Mouse (Mus musculus): ENCODE measurements at regions not wholly inside any gene's neighbourhood (a gene's known extent, or its start where the extent isn't known, plus 50 kb on each side); places are given as distances from the start of the nearest gene placed in this dataset.

DNA sequence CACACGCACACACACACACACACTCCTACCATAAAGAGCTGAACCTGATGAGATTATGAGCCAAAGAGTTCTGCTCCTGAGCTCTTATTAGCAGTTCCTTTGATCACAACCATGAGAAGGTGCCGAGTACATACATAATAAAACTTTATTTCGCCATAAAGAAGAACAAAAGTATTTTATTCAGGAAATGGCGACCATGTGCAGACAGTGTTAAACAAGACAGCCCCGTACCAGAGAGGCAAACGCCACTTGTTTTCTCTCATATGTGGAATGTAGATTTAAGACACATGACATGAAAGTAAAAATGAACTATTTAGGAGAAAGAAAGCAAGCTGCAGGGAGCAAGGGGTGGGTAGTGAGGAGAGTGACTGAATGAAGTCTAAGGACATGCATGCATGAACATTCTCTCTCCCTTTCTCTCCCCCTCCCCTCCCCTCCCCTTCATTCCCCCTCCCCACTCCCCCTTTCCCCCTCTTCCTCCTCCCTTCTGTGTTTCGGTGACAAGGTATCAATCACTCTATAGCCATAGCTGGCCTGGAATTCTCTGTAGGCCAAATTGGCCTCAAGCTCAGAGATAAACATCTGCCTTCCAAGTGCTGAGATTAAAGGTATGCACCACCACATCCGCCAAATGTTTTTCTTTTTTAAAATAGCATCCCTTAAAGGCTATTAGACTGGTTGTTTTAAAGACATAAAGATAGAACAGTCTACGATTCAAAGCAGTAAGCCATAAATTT, 266.0 kb upstream of the Map3k7 start:
- no peak for DNase-seq (ENCODE audit: low read depth, low spot score)

DNA sequence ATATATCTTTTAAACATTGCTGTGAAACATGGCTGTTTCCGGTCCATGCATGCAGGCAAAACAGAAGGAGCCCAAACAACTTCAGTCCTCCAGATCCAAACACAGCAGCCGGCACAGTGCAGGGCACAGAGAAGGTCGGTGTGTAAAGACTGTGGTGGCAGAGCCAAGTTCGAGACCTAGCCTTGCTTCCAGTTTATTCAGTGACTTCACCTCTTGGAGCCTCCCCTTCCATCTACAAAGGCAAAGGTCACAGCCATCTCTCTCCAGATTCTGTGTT, 265.5 kb upstream of the Map3k7 start:
- no peak for DNase-seq (ENCODE audit: low read depth, low spot score)

DNA sequence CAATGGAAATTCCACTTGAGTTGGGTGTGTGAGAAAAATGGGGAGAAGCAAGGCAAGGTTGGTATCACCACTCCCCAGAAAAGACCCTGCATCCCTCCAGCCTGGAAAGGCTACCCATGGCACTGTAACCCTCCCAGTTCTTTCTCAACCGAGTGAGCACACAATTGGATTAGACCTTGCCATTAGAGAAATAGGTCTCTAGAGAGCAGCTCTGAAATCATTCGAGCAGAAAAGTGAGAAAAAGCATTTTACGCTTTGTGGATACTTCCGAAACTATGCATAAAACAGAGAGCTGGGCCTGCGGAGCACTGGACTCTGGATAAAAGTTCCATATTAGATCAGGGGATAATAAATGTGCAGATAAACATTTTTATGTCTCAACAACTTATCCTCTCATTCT, 264.6 kb upstream of the Map3k7 start:
- DNase-seq (ENCODE audit: low read depth, low spot score): no peak

DNA sequence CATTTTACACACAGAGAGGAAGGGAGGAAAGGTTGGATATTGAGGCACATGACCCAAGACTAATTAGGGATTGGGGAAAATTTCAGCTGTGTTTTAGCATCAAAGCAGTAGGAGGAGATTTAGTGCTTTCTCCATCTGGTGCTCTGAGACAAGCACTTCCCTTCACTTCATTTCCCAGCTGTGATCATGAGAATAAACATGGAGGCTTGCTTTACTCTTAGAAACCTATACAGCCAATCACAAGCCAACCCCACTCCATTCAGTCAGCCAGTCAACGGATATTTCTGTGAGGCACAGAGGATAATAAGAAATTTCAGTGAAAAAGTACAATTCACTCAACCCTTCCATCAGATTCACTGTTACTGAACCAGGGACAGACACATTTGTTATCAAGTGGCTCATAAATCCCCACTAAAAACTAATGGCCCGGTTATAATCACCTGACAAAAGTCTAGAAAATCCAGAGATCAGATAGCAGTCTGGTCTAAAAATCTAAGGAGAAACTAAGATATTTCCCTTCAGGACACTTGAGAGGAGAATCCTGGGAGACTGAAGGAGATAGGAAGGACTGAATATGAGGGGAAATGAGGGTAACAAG, 249.7 kb upstream of the Map3k7 start:
- no peak for DNase-seq (ENCODE audit: low read depth, low spot score)

DNA sequence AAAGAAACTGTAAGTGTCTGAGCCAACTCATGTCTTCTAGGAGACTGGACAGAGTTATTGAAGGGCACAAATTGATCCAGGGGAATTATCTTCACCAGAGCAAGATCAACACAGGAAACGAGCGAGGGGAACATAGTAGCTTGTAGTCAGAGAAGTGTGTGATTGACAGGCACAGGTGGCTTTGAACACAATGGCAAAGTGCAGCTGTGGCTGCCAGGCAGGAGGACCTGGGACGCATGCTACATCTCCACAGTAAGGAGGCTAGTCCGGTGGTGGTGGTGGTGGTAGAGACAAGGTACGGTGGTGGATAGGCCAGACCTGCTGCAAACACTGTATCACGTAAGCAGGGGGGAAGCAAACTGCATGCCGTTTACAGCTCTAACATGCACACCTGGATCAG, 240.4 kb upstream of the Map3k7 start:
- no peak for DNase-seq (ENCODE audit: low read depth, low spot score)

DNA sequence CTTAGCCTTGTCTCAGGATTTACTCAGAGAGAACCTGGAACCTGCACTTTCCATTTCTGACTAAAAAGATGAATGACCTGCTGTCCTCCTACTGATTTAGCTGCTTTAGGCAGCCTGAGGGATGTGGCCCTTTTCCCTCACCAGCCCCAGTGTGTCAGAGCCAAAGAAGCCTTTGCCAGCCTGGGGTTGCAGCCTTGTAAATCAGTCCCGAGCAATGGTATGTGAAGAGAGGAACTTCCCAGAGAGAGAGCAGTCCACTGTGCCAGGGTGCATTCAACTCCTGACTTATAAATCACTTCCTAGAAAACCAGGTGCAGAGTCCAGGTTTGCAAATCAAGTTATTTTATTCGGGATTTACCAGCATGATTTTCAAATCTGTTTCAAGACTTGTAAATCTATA, 239.5 kb upstream of the Map3k7 start:
- DNase-seq (ENCODE audit: low read depth, low spot score): no peak

DNA sequence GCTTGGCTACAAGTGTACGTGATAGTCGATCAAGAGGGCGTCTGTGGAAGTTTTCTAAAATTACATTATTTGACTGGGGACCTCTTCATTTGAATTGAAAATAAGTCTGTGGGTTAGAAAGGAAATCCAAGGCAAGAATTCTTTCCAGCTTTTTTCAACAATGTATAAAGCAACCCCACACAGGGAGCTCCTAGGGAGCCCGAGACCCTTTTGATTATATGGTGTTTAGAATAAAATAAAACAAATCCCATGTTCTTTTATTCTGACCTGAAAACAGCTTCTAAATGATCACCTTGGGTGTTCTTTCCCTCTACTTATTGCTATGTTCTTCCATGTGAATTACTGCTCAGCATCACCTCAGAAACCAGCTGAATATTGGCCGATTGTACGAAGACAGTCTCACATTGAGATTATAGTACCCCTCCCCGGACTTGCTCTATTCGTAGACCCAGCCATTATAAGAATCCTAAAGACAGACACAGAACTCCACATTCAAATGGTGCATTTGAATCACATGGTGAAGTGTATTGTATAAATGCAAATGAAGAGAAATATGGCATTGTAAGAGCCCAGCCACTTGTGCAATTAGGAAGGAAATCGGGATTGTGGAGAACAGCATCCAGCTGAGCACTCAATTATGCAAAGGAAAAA, 236.3 kb upstream of the Map3k7 start:
- no peak for DNase-seq (ENCODE audit: low read depth, low spot score)

DNA sequence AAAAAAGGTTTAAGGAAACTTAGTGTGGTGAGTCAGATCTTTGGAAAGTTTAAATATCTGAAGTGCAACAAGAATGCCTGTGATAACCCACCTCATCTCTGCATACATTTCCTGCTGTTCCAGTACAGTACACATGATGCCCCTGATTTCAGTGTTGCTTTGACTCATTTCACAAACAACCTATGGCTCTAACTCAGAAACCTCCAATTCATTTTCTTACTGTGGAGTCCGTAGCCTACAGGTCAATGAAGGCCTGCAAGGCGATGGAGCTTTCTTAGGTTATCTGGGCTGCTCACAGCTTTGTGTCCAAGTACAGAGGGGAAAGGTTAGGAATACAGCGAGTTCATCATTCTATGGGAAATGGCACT, 235.8 kb upstream of the Map3k7 start:
- DNase-seq (ENCODE audit: low read depth, low spot score): no peak

DNA sequence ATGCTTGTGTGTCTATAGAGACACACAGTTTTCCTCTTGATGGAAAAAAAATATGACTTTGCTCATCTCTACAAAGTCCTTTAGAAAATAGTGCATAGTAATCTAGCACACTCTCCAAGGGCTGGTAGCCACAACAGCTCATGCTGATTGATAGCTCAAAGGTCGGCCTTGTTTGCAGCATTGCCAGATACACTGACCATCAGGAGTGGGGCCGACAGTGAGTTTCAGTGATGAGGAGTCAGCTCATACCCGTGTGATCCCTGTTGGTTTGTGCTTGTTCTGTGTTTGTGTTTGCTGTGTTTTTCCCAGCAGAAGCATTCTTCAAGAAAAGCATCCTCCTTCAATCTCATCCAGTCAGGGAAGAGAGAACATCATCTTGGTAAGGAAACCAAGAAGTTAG, 220.1 kb upstream of the Map3k7 start:
- no peak for DNase-seq (ENCODE audit: low read depth, low spot score)

DNA sequence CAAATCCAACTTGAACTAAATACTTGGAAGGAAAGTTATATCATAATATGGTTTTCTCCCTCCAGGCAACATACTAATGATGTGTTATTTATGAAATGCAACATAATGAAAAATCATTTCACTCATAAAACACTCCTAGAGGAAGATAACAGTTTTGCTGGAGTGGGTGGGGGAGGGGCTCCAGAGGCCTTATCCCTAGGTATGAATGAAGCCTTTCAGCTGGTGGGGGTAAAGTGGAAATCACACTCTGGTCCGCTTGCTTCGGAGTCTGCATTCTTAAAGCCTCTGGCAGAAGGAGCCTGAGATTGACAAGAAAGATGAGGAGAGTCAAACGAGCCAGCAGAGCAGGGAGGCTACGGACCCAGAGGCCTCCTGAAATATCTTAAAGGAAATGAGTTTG, 219.5 kb upstream of the Map3k7 start:
- DNase-seq (ENCODE audit: low read depth, low spot score): no peak

DNA sequence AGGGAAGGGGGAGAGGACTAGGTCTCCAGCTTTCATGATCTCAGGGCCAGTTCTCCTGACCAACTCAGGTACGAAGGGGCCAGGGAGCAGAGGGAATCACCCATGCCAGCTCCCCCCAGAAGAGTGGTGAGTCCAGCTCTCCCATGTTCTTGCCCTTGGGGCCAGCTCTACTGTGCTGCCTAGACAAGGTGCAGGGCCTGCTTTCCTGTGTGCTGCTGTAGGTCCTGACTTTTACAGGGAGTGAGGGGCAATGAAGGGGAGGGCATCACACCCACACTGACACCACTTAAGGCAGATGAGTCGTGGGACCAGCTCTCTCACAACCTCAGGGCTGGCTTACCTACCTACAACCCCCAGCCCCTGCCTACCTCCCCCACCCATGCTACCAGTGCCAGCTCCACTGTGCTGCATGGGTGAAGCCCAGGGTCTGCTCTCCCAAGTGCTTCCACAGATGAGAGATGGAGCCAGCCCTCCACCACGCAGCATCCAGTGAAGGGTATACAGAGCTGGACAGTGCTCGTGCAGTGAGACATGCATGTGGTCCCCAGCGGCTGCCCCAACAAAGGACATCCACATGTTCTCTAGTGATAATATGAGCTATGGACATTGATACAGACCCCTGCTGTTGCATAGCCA, 210.1 kb upstream of the Map3k7 start:
- DNase-seq (ENCODE audit: low read depth, low spot score): no peak

DNA sequence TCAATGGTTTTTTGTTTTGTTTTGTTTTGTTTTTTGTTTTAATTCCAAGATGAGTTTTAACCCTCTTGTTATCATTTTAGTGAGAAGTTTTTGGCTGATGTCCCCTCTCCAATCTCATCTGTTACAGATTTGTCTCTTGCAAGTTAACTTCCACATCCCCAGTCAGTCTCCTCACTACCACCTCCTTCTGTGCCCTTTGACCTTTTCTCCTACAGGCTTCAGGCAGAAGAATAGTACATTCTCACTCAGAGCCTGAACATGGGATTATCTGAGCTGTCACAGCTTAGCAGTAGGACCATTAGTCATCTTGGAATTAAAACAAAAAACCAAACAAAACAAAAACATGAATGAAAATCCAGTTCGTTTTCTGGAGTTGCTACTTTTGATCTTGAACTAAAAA, 206.8 kb upstream of the Map3k7 start:
- DNase-seq (ENCODE audit: low read depth, low spot score): no peak

DNA sequence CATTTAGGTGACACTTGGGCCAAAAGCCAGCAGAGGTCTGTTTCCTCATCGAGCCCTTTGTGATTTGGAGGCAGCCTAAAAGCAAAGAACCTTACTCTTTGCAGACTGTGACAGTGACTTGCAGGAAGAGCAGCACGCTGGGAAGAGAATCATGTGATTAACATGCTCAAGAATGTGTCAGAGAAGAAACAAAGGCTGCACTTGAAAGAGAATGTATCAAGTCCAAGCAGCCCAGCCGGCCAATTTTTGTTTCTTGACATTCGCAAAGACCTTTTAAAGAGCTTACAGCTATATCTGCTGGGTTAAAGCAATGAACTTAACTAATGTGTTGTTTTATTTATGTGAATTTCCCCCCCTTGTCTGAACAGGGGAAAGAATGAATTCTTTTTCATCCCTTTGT, 203.8 kb upstream of the Map3k7 start:
- DNase-seq (ENCODE audit: low read depth, low spot score): no peak

DNA sequence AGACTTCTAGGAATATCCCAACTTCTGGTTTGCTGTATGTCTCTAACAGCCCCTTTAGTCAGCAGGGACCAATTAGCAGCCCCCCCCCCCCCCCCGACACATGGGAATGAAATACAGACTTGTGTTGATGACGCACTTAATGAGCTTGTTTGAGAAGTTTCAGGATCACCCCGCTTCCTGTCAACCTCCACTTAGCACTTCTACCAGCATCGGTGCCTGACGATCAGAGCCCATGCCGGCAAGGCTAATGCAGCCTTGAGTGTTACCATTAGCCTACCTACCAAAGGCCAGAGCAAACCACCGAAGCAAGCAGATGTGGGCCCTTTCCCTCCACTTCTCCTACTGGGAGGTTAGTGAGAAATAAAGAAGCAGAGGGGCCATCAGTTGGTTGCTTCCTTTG, 201.7 kb upstream of the Map3k7 start:
- no peak for DNase-seq (ENCODE audit: low read depth, low spot score)

DNA sequence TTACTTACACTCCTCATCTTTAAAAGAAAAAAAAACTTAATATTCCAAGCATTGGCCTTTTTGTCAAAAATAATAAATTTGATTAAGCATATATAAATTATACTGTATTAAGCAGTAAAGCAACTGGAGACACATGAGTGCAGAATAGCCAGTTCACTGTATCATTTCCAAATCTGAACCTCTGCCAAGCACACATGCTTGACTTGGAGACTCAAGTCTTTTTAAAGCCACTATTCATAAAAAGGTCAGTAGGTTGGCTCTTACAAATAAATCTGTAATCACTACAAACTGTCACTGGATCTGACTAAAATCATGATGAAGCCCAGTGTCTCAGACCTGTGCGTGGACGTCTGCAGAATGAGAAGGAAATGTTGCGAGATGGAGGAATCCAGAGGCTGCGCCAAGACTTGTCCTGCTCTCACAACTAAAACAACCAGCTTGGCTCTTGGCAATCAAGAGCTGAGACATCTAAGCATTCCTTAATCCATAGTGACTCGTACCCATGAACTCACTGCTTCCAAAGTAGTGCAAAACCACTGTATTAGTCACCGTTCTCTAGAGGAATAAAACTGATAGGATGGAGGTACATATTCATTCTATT, 195.8 kb upstream of the Map3k7 start:
- no peak for DNase-seq (ENCODE audit: low read depth, low spot score)

DNA sequence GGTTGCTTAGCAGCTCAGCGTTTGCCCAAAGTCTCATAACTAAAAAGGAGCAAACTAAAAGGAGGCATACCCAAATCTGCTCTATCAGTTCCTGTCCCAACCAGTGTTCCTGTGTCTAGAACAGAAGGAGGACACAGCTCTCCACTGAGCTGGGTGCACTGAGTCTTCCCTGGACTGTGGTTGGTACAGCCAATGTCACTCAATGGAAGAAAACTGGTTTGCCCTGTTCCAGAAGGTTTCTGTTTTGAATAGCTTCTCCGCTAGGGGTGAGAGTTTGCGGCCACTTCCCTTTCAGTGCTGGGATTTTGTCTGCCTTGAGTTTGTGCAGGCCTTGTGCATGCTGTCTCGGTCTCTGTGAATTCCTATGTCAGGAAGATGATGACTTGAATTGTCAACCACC, 194.6 kb upstream of the Map3k7 start:
- no peak for DNase-seq (ENCODE audit: low read depth, low spot score)

DNA sequence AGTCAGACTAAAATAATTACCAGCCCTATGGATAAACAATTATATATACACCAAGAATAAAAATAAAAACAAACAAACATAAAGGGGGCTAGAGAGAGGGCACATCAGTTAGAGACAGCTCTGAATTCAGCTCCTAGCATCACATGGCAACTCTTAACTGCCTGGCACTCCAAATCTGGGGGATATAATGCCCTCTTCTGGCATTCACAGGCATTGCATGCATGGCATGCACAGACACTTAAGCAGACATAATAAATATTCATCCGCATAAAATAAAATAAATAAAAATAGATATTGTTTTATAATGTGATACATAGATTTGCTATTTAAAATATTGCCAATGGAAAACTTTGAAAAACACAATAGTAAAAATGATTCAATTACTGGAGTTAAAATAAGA, 177.6 kb upstream of the Map3k7 start:
- DNase-seq (ENCODE audit: low read depth, low spot score): no peak

DNA sequence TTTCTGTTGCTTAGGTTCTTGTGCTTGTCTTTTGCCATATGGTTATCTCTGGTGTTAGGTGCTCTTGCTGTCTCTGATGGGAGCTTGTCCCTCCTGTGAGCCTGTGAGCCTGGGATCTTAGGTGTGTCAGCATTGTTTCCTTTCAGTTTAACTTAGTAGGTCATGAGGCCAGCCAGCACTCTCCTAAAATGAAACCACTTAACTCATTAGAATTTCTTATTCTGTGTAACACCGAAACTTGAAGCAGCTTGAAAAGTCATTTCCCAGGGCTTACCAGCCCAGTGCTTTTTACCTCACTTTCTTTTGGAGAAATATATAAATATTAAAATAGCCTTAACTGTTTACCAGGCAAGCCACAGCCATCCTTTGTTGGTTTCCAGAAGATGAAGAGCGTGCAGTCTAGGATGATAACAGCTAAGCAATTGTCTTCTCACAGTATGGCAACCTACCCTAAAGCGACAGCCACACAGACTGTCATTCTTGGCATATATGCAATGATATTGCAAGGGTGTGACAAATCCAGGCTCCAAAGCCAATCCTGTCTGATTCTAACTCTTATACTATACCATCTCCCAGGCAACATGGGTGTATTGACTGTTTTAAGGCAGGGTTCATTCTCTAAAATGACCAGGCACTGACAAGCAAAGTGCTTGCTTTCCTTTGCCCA, 146.2 kb upstream of the Map3k7 start:
- no peak for DNase-seq (ENCODE audit: low read depth, low spot score)

DNA sequence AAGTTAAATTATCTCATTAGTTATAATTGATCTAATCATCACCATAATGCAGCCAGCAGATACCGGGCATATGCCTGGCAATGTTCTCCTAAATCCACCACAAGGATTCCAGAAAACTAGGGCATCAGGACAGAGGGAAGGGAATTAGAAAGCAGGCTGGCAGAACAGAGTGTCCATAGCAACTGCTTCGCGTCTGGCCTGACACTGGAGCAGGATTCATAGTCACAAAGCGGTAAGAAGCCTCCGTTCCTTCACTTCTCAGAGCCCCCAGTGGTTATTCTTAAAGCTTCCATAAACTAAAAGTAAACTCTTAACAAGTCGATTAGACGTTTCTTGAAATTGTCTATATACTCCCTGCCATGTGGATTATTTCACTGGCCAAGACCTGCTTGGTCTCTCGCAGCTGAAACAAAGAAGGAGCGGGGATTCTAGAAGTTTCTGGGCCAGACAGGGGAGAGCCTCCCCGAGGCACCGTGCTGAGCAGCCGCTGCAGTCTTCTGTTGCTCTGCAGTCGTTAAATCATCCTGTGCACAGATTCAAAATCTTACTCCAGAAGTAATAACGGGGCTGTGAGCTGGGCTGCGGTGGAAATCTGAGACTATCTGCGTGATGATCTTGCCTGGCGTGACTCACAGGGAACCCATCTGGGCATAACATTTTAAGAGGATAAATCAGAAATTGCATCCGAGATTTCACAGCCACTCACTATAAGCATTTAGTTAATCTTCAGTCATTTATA, 144.2 kb upstream of the Map3k7 start:
- DNase-seq (ENCODE audit: low read depth, low spot score): no peak

DNA sequence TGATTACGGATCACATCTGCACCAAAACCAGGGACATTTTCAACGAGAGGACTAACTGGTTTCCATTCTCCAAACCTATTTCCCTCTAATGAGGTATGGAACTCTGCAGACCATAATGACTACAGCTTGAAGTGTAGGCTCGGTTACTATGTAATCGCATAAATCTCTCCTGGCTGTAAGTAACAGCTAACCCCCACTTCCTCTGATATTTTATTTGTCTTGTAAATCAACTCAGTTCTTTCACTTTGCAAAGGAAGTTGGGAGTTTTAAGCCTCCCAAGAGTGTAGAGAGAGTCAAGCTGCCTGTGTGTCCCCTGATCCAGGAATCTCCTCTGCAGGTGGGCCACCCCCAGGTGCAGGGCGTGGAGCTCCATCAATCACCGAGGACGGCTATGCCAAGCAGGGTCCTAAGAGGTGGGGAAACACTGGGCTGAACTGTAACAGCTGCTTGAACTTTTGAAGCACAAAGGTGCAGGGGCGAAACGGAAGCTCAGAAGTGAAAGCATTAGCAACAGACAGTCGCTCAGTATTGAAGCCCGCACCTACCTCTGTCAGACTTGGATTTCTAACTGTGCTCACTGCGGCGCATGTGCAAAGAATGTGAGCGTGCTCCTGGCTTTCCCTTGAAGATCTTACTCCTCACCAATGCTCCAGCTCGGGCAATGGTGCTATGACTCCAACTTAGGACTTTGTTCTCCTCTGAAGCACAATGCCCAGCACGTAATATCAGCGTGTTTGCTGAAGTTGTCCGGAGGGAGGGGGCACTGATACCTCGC, 140.1 kb upstream of the Map3k7 start:
- DNase-seq (ENCODE audit: low read depth, low spot score): no peak
